Mouse (Mus musculus): Measurements from ENCODE around the gene Vgll4.

DNA sequence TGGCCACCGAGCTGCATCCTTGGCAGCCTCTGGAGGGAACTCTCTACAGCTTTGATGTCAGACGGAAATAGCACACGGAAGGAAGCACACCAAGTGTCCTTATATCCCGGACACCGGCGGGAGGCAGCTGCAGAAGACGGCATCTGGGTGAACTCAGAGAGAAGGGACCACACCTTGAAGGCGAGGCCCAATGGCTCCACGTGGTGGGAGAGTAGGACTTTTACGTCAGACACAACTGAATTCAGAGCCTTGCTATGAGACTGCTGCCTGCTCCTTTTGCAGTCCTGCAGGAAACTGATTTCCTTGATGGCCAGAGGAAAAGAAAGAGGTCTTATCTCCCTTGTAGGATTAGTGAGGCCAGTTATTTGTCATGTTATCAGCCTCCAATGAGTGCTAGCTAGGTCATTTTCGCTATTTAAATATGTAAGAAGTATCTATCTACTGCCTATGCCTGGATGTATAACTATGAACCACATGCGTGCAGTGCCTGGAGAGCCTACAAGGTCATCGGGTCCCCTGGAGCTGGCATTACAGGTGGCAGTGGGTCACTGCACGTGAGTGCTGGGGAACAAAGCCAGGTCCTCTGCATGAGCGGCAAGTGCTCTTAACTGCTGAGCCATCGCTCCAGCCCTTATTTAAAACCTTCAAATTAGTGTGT, 28.7 kb upstream of the Vgll4 start:
- no peak for TF ChIP-seq CTCF (IDR thresholded peaks at IDR 0.05)
- TF ChIP-seq POLR2A (IDR thresholded peaks at IDR 0.05; ENCODE audit: insufficient read depth, low read depth, low read length): no peak

Data from heart, adult 2 months (tissue).